Mouse (Mus musculus): ENCODE measurements around the gene Scamp5. TPM values are rescaled to one million over a fixed set of nuclear protein-coding genes. Genes with fewer than 3 reads are reported as not detected.

The Scamp5 gene
- polyA plus RNA-seq (2014; fragmentation: Nextera tagmentation; extraction: Ambion mirVana), result 98.9 and 109 TPM in 2 replicates

GRCm38 (mm10) chr9:57467896-57468549 lies at the start of gene Scamp5:
Scamp5 (minus strand) TSS chr9:57468060.
- Histone ChIP-seq H3K4me1 (ENCODE audit: control insufficient read depth, insufficient read depth, low read length) (peaks cover 18% of the 10 kb centered on the region), H3K4me3 (replicated peaks; ENCODE audit: low read depth, low read length) (peak within 1 kb of the TSS; percentile 82), H3K27me3 (ENCODE audit: control insufficient read depth, insufficient read depth, low read length) (no peaks in the 10 kb centered on the region), H3K9ac (replicated peaks; ENCODE audit: low read length) (peak within 1 kb of the TSS; percentile 93), H3K36me3 (ENCODE audit: control insufficient read depth, insufficient read depth, low read length) (peaks cover 12% of the 10 kb centered on the region; the same call in 1 of the 2 replicates), H3K9me3 (ENCODE audit: control insufficient read depth, low read length) (no peaks in the 10 kb centered on the region), H3K27ac (replicated peaks; ENCODE audit: low read depth, low read length) (peak within 1 kb of the TSS; percentile 93), H3K4me2 (ENCODE audit: low read length) (peak within 1 kb of the TSS; percentile 80)
- DNase-seq (peak; percentile 97), ATAC-seq (ENCODE audit: low FRiP score, low TSS enrichment) (peak; percentile 93)
- 1% methylated on average over 48 of the region's 48 CpGs for WGBS

GRCm38 (mm10) chr9:57517113-57517512 lies 49.3 kb upstream of the Scamp5 start:
- Histone ChIP-seq H3K9ac (replicated peaks; ENCODE audit: low read length) (no peak overlapping the region; the same call in 1 of the 2 replicates), H3K4me2 (ENCODE audit: low read length) (no peak overlapping the region), H3K27ac (replicated peaks; ENCODE audit: low read depth, low read length) (peak overlapping the region; percentile 79), H3K4me3 (replicated peaks; ENCODE audit: low read depth, low read length) (no peak overlapping the region), H3K9me3 (ENCODE audit: control insufficient read depth, low read length) (no peaks in the 10 kb centered on the region), H3K4me1 (ENCODE audit: control insufficient read depth, insufficient read depth, low read length) (peaks cover 5% of the 10 kb centered on the region), H3K27me3 (ENCODE audit: control insufficient read depth, insufficient read depth, low read length) (no peaks in the 10 kb centered on the region), H3K36me3 (ENCODE audit: control insufficient read depth, insufficient read depth, low read length) (no peaks in the 10 kb centered on the region)
- DNase-seq (peak; percentile 94), ATAC-seq (ENCODE audit: low FRiP score, low TSS enrichment) (no peak)
- WGBS, result 7% methylated on average over 3 of the region's 3 CpGs

GRCm38 (mm10) chr9:57510577-57510976 lies 42.7 kb upstream of the Scamp5 start:
- no peak for ATAC-seq (ENCODE audit: low FRiP score, low TSS enrichment)
- H3K9me3 ChIP-seq (ENCODE audit: control insufficient read depth, low read length), result no peaks in the 10 kb centered on the region
- no peak overlapping the region for H3K9ac ChIP-seq (replicated peaks; ENCODE audit: low read length)
- peaks cover 7% of the 10 kb centered on the region; the same call in 1 of the 2 replicates for H3K27me3 ChIP-seq (ENCODE audit: control insufficient read depth, insufficient read depth, low read length)
- 46% methylated on average over 2 of the region's 2 CpGs for WGBS
- no peaks in the 10 kb centered on the region for H3K36me3 ChIP-seq (ENCODE audit: control insufficient read depth, insufficient read depth, low read length)
- no peak overlapping the region for H3K4me3 ChIP-seq (replicated peaks; ENCODE audit: low read depth, low read length)
- peaks cover 5% of the 10 kb centered on the region; the same call in 1 of the 2 replicates for H3K4me1 ChIP-seq (ENCODE audit: control insufficient read depth, insufficient read depth, low read length)
- H3K27ac ChIP-seq (replicated peaks; ENCODE audit: low read depth, low read length), result no peak overlapping the region
- no peak overlapping the region for H3K4me2 ChIP-seq (ENCODE audit: low read length)
- no peak for DNase-seq

DNA sequence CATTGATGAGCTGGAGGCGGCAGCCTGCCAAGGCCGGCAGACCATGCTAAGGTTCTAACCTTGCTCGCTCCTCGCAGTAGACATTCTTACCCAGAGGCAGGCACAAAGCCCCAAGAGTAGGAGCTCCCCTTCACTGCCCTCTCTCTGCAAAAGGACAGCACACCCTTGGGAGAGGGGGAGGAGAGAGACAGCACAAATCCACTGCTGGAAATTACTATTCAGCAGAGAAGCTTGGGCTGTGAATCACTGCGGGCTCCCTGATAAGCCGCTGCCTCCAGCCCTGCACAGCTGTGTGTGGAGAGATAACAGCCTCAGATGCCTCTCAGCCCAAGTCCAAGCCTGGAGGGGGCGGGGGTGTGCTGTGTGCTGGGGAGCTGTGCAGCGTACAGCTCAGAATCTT lies 37.8 kb upstream of the Scamp5 start:
- Histone ChIP-seq H3K36me3 (ENCODE audit: control insufficient read depth, insufficient read depth, low read length) (no peaks in the 10 kb centered on the region), H3K4me2 (ENCODE audit: low read length) (peak overlapping the region; percentile 87), H3K27ac (replicated peaks; ENCODE audit: low read depth, low read length) (peak overlapping the region; percentile 85), H3K9me3 (ENCODE audit: control insufficient read depth, low read length) (no peaks in the 10 kb centered on the region), H3K9ac (replicated peaks; ENCODE audit: low read length) (peak overlapping the region; percentile 31; the same call in 1 of the 2 replicates), H3K4me1 (ENCODE audit: control insufficient read depth, insufficient read depth, low read length) (peaks cover 36% of the 10 kb centered on the region), H3K27me3 (ENCODE audit: control insufficient read depth, insufficient read depth, low read length) (peaks cover 40% of the 10 kb centered on the region), H3K4me3 (replicated peaks; ENCODE audit: low read depth, low read length) (peak overlapping the region; percentile 11; the same call in 1 of the 2 replicates)
- peak; percentile 88 for DNase-seq
- peak; percentile 86 for ATAC-seq (ENCODE audit: low FRiP score, low TSS enrichment)
- WGBS, result 2% methylated on average over 8 of the region's 8 CpGs

- ATAC-seq (ENCODE audit: low FRiP score, low TSS enrichment) (no peak), DNase-seq (no peak)
- Histone ChIP-seq H3K27me3 (ENCODE audit: control insufficient read depth, insufficient read depth, low read length) (peaks cover 46% of the 10 kb centered on the region), H3K27ac (replicated peaks; ENCODE audit: low read depth, low read length) (peak overlapping the region; percentile 85), H3K4me2 (ENCODE audit: low read length) (peak overlapping the region; percentile 87), H3K9me3 (ENCODE audit: control insufficient read depth, low read length) (no peaks in the 10 kb centered on the region), H3K4me3 (replicated peaks; ENCODE audit: low read depth, low read length) (peak overlapping the region; percentile 40), H3K4me1 (ENCODE audit: control insufficient read depth, insufficient read depth, low read length) (peaks cover 36% of the 10 kb centered on the region), H3K36me3 (ENCODE audit: control insufficient read depth, insufficient read depth, low read length) (no peaks in the 10 kb centered on the region), H3K9ac (replicated peaks; ENCODE audit: low read length) (peak overlapping the region; percentile 51; the same call in 1 of the 2 replicates)
- 44% methylated on average over 10 of the region's 10 CpGs for WGBS
Measured at GRCm38 (mm10) chr9:57504891-57505290, 37.0 kb upstream of the Scamp5 start.

- no peaks in the 10 kb centered on the region for H3K9me3 ChIP-seq (ENCODE audit: control insufficient read depth, low read length)
- WGBS, result under 1% methylated on average over 34 of the region's 34 CpGs
- H3K4me2 ChIP-seq (ENCODE audit: low read length), result peak overlapping the region; percentile 87
- H3K4me1 ChIP-seq (ENCODE audit: control insufficient read depth, insufficient read depth, low read length), result peaks cover 40% of the 10 kb centered on the region
- H3K4me3 ChIP-seq (replicated peaks; ENCODE audit: low read depth, low read length), result peak overlapping the region; percentile 40
- peaks cover 49% of the 10 kb centered on the region for H3K27me3 ChIP-seq (ENCODE audit: control insufficient read depth, insufficient read depth, low read length)
- DNase-seq (peak; percentile 86), ATAC-seq (ENCODE audit: low FRiP score, low TSS enrichment) (peak; percentile 44; the same call in 1 of the 2 replicates)
- H3K27ac ChIP-seq (replicated peaks; ENCODE audit: low read depth, low read length), result peak overlapping the region; percentile 85
- peak overlapping the region; percentile 51; the same call in 1 of the 2 replicates for H3K9ac ChIP-seq (replicated peaks; ENCODE audit: low read length)
- H3K36me3 ChIP-seq (ENCODE audit: control insufficient read depth, insufficient read depth, low read length), result no peaks in the 10 kb centered on the region
Measured at GRCm38 (mm10) chr9:57504381-57504700, 36.5 kb upstream of the Scamp5 start.

- peak; percentile 55 for DNase-seq
- peak within 1 kb of the TSS; percentile 85 for H3K27ac ChIP-seq (replicated peaks; ENCODE audit: low read depth, low read length)
Measured at GRCm38 (mm10) chr9:57503622-57504380, 35.9 kb upstream of the Scamp5 start, which contains the start of gene Rpp25. Rpp25 (plus strand) TSS chr9:57504026.

DNA sequence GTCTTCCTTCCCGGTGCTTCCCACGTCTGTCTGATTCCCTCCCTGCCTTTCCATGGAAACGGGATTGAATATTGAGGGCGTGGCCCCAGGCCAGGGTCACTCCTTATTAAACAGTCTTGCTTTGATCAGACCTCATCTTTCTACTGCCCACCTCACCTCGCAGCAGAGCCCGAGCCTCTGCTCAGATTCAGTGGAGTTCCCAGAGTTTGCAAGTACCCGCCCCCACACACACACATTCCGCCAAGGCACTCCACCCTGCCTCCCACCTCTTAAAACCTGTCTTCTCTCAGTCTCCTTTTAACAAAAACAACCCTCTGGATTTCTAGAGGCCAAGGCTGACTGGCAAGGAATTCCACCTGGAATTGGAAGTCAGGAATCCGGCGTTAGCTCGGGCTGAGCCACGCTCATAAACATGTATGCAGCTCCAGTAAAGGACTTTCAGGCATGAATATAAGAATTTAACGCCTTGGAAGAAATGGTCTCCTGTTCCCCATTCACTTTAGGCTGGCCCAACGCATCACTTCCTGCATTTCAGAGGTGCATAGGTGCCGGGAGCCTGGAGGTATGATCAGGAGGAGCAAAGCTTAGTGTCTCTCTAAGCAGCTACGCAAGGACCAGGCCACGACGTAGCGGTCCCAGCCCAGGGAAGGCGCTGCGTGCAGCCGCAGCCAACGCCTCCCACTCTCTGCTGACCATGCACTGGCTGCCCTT lies 35.2 kb upstream of the Scamp5 start:
- 2% methylated on average over 23 of the region's 23 CpGs for WGBS
- no peak for ATAC-seq (ENCODE audit: low FRiP score, low TSS enrichment)
- peak overlapping the region; percentile 85 for H3K27ac ChIP-seq (replicated peaks; ENCODE audit: low read depth, low read length)
- DNase-seq, result no peak
- H3K4me2 ChIP-seq (ENCODE audit: low read length), result peak overlapping the region; percentile 87
- peaks cover 41% of the 10 kb centered on the region for H3K4me1 ChIP-seq (ENCODE audit: control insufficient read depth, insufficient read depth, low read length)
- H3K27me3 ChIP-seq (ENCODE audit: control insufficient read depth, insufficient read depth, low read length), result peaks cover 49% of the 10 kb centered on the region
- H3K9ac ChIP-seq (replicated peaks; ENCODE audit: low read length), result peak overlapping the region; percentile 51; the same call in 1 of the 2 replicates
- peak overlapping the region; percentile 40 for H3K4me3 ChIP-seq (replicated peaks; ENCODE audit: low read depth, low read length)
- no peaks in the 10 kb centered on the region for H3K36me3 ChIP-seq (ENCODE audit: control insufficient read depth, insufficient read depth, low read length)
- H3K9me3 ChIP-seq (ENCODE audit: control insufficient read depth, low read length), result no peaks in the 10 kb centered on the region

More at GRCm38 (mm10) chr9:57503622-57504380, 35.9 kb upstream of the Scamp5 start, which contains the start of gene Rpp25:
- H3K4me2 ChIP-seq (ENCODE audit: low read length), result peak within 1 kb of the TSS; percentile 87
- peaks cover 49% of the 10 kb centered on the region for H3K27me3 ChIP-seq (ENCODE audit: control insufficient read depth, insufficient read depth, low read length)
- ATAC-seq (ENCODE audit: low FRiP score, low TSS enrichment), result peak; percentile 39; the same call in 1 of the 2 replicates
- peak within 1 kb of the TSS; percentile 40 for H3K4me3 ChIP-seq (replicated peaks; ENCODE audit: low read depth, low read length)
- peaks cover 41% of the 10 kb centered on the region for H3K4me1 ChIP-seq (ENCODE audit: control insufficient read depth, insufficient read depth, low read length)
- no peaks in the 10 kb centered on the region for H3K9me3 ChIP-seq (ENCODE audit: control insufficient read depth, low read length)
- no peaks in the 10 kb centered on the region for H3K36me3 ChIP-seq (ENCODE audit: control insufficient read depth, insufficient read depth, low read length)
- peak within 1 kb of the TSS; percentile 51; the same call in 1 of the 2 replicates for H3K9ac ChIP-seq (replicated peaks; ENCODE audit: low read length)
- 0% methylated on average over 46 of the region's 46 CpGs for WGBS

Measured in midbrain, embryonic 14.5 days (tissue).